Mouse (Mus musculus) thymus, postnatal 25 days (tissue): Measurements from ENCODE around the gene Usf3.

Experiments used
- DNase-seq: peaks from one replicate; pipeline ENCODE4 v3.0.0; 2022

Usf3 gene

GRCm38 (mm10) chr16:44240406-44240805 lies 67.4 kb downstream of the Usf3 start:
- no peak for DNase-seq

GRCm38 (mm10) chr16:44242633-44243032 lies 69.6 kb downstream of the Usf3 start:
- peak; percentile 73 for DNase-seq

GRCm38 (mm10) chr16:44243323-44243722 lies 70.3 kb downstream of the Usf3 start:
- DNase-seq = no peak

- no peak for DNase-seq
Measured at GRCm38 (mm10) chr16:44249985-44250384, 76.9 kb downstream of the Usf3 start.

GRCm38 (mm10) chr16:44252735-44253134 lies 79.7 kb downstream of the Usf3 start:
- DNase-seq = no peak

- no peak for DNase-seq
Measured at GRCm38 (mm10) chr16:44253797-44254634, 81.0 kb downstream of the Usf3 start.

GRCm38 (mm10) chr16:44254698-44255097 lies 81.7 kb downstream of the Usf3 start:
- no peak for DNase-seq

- no peak for DNase-seq
Measured at GRCm38 (mm10) chr16:44257476-44257875, 84.4 kb downstream of the Usf3 start.

GRCm38 (mm10) chr16:44264916-44265315 lies 91.9 kb downstream of the Usf3 start:
- no peak for DNase-seq

- DNase-seq = no peak
Measured at GRCm38 (mm10) chr16:44265562-44265961, 92.5 kb downstream of the Usf3 start.

- no peak for DNase-seq
Measured at GRCm38 (mm10) chr16:44268541-44269215, 95.6 kb downstream of the Usf3 start.

- no peak for DNase-seq
Measured at GRCm38 (mm10) chr16:44269578-44269977, 96.5 kb downstream of the Usf3 start.

GRCm38 (mm10) chr16:44270606-44271005 lies 97.6 kb downstream of the Usf3 start:
- no peak for DNase-seq

- DNase-seq = no peak
Measured at GRCm38 (mm10) chr16:44271371-44272038, 98.5 kb downstream of the Usf3 start.
